Mouse (Mus musculus): ENCODE results near the gene 4933428G20Rik. TPM values are rescaled to one million over a fixed set of nuclear protein-coding genes. Genes with fewer than 3 reads are reported as not detected.

4933428G20Rik gene
- polyA plus RNA-seq, 1 experiment from 2014 or later, result 0.85 TPM

- no peak for ATAC-seq
- Histone ChIP-seq H3K4me1 (ENCODE audit: control insufficient read depth, insufficient read depth, low read depth, low read length) (no peaks in the 10 kb centered on the region), H3K4me2 (ENCODE audit: low read length) (no peak overlapping the region), H3K27me3 (replicated peaks; ENCODE audit: control insufficient read depth, insufficient read depth, low read length) (no peaks in the 10 kb centered on the region), H3K9ac (ENCODE audit: low read depth, low read length) (no peak overlapping the region), H3K36me3 (ENCODE audit: control insufficient read depth, insufficient read depth, low read length) (peaks cover 47% of the 10 kb centered on the region), H3K9me3 (ENCODE audit: control insufficient read depth, low read length) (no peaks in the 10 kb centered on the region), H3K27ac (ENCODE audit: low read depth, low read length) (no peak overlapping the region), H3K4me3 (ENCODE audit: low read length) (no peak overlapping the region)
- WGBS, result 46% methylated on average over 33 of the region's 33 CpGs
Measured at GRCm38 (mm10) chr11:97463166-97463565, 37.0 kb downstream of the 4933428G20Rik start.

- Histone ChIP-seq H3K4me2 (ENCODE audit: low read length) (no peak overlapping the region), H3K9ac (ENCODE audit: low read depth, low read length) (no peak overlapping the region), H3K4me3 (ENCODE audit: low read length) (no peak overlapping the region), H3K27me3 (replicated peaks; ENCODE audit: control insufficient read depth, insufficient read depth, low read length) (no peaks in the 10 kb centered on the region), H3K36me3 (ENCODE audit: control insufficient read depth, insufficient read depth, low read length) (peaks cover 48% of the 10 kb centered on the region), H3K27ac (ENCODE audit: low read depth, low read length) (no peak overlapping the region), H3K9me3 (ENCODE audit: control insufficient read depth, low read length) (no peaks in the 10 kb centered on the region), H3K4me1 (ENCODE audit: control insufficient read depth, insufficient read depth, low read depth, low read length) (no peaks in the 10 kb centered on the region)
- no peak for ATAC-seq
- 83% methylated on average over 6 of the region's 6 CpGs for WGBS
Measured at GRCm38 (mm10) chr11:97462538-97462937, 37.6 kb downstream of the 4933428G20Rik start.

- Histone ChIP-seq H3K4me2 (ENCODE audit: low read length) (no peak overlapping the region), H3K4me1 (ENCODE audit: control insufficient read depth, insufficient read depth, low read depth, low read length) (no peaks in the 10 kb centered on the region), H3K27ac (ENCODE audit: low read depth, low read length) (no peak overlapping the region), H3K9me3 (ENCODE audit: control insufficient read depth, low read length) (no peaks in the 10 kb centered on the region), H3K27me3 (replicated peaks; ENCODE audit: control insufficient read depth, insufficient read depth, low read length) (no peaks in the 10 kb centered on the region), H3K4me3 (ENCODE audit: low read length) (no peak overlapping the region), H3K9ac (ENCODE audit: low read depth, low read length) (no peak overlapping the region), H3K36me3 (ENCODE audit: control insufficient read depth, insufficient read depth, low read length) (peaks cover 52% of the 10 kb centered on the region)
- 89% methylated on average over 3 of the region's 3 CpGs for WGBS
- ATAC-seq, result no peak
Measured at GRCm38 (mm10) chr11:97461307-97461820, 38.8 kb downstream of the 4933428G20Rik start.

- peaks cover 3% of the 10 kb centered on the region for H3K4me1 ChIP-seq (ENCODE audit: control insufficient read depth, insufficient read depth, low read depth, low read length)
- H3K4me2 ChIP-seq (ENCODE audit: low read length), result no peak overlapping the region
- H3K36me3 ChIP-seq (ENCODE audit: control insufficient read depth, insufficient read depth, low read length), result peaks cover 39% of the 10 kb centered on the region
- no peak overlapping the region for H3K9ac ChIP-seq (ENCODE audit: low read depth, low read length)
- ATAC-seq, result no peak
- H3K27ac ChIP-seq (ENCODE audit: low read depth, low read length), result no peak overlapping the region
- no peaks in the 10 kb centered on the region for H3K9me3 ChIP-seq (ENCODE audit: control insufficient read depth, low read length)
- 86% methylated on average over 4 of the region's 4 CpGs for WGBS
- H3K4me3 ChIP-seq (ENCODE audit: low read length), result no peak overlapping the region
- no peaks in the 10 kb centered on the region for H3K27me3 ChIP-seq (replicated peaks; ENCODE audit: control insufficient read depth, insufficient read depth, low read length)
Measured at GRCm38 (mm10) chr11:97457120-97457519, 43.0 kb downstream of the 4933428G20Rik start.

- peaks cover 31% of the 10 kb centered on the region for H3K4me1 ChIP-seq (ENCODE audit: control insufficient read depth, insufficient read depth, low read depth, low read length)
- H3K36me3 ChIP-seq (ENCODE audit: control insufficient read depth, insufficient read depth, low read length), result peaks cover 25% of the 10 kb centered on the region
- H3K4me3 ChIP-seq (ENCODE audit: low read length), result no peak overlapping the region; the same call in 1 of the 2 replicates
- no peak for ATAC-seq
- peak overlapping the region; percentile 79; the same call in 1 of the 2 replicates for H3K9ac ChIP-seq (ENCODE audit: low read depth, low read length)
- H3K9me3 ChIP-seq (ENCODE audit: control insufficient read depth, low read length), result no peaks in the 10 kb centered on the region
- WGBS, result 89% methylated on average over 12 of the region's 15 CpGs
- peak overlapping the region; percentile 94; the same call in 1 of the 2 replicates for H3K4me2 ChIP-seq (ENCODE audit: low read length)
- no peak overlapping the region for H3K27ac ChIP-seq (ENCODE audit: low read depth, low read length)
- H3K27me3 ChIP-seq (replicated peaks; ENCODE audit: control insufficient read depth, insufficient read depth, low read length), result no peaks in the 10 kb centered on the region
Measured at GRCm38 (mm10) chr11:97451625-97452024, 48.5 kb downstream of the 4933428G20Rik start.

- ATAC-seq, result peak; percentile 21
- Histone ChIP-seq H3K4me1 (ENCODE audit: control insufficient read depth, insufficient read depth, low read depth, low read length) (peaks cover 31% of the 10 kb centered on the region), H3K36me3 (ENCODE audit: control insufficient read depth, insufficient read depth, low read length) (peaks cover 14% of the 10 kb centered on the region; the same call in 1 of the 2 replicates)
Measured at GRCm38 (mm10) chr11:97450305-97450922, 49.7 kb downstream of the 4933428G20Rik start.

GRCm38 (mm10) chr11:97449601-97450293, 50.4 kb downstream of the 4933428G20Rik start:
- peak overlapping the region; percentile 70 for H3K4me3 ChIP-seq (ENCODE audit: low read length)
- H3K4me2 ChIP-seq (ENCODE audit: low read length), result peak overlapping the region; percentile 94
- no peaks in the 10 kb centered on the region for H3K9me3 ChIP-seq (ENCODE audit: control insufficient read depth, low read length)
- H3K4me1 ChIP-seq (ENCODE audit: control insufficient read depth, insufficient read depth, low read depth, low read length), result peaks cover 31% of the 10 kb centered on the region
- H3K36me3 ChIP-seq (ENCODE audit: control insufficient read depth, insufficient read depth, low read length), result peaks cover 14% of the 10 kb centered on the region; the same call in 1 of the 2 replicates
- peak overlapping the region; percentile 79 for H3K9ac ChIP-seq (ENCODE audit: low read depth, low read length)
- H3K27ac ChIP-seq (ENCODE audit: low read depth, low read length), result peak overlapping the region; percentile 81
- ATAC-seq, result peak; percentile 91
- no peaks in the 10 kb centered on the region for H3K27me3 ChIP-seq (replicated peaks; ENCODE audit: control insufficient read depth, insufficient read depth, low read length)
- WGBS, result 9% methylated on average over 15 of the region's 15 CpGs

More at GRCm38 (mm10) chr11:97450305-97450922, 49.7 kb downstream of the 4933428G20Rik start:
- H3K9ac ChIP-seq (ENCODE audit: low read depth, low read length), result peak overlapping the region; percentile 79
- peak overlapping the region; percentile 70 for H3K4me3 ChIP-seq (ENCODE audit: low read length)
- H3K4me2 ChIP-seq (ENCODE audit: low read length), result peak overlapping the region; percentile 94
- H3K27me3 ChIP-seq (replicated peaks; ENCODE audit: control insufficient read depth, insufficient read depth, low read length), result no peaks in the 10 kb centered on the region
- peak overlapping the region; percentile 81 for H3K27ac ChIP-seq (ENCODE audit: low read depth, low read length)
- WGBS, result 16% methylated on average over 10 of the region's 10 CpGs
- H3K9me3 ChIP-seq (ENCODE audit: control insufficient read depth, low read length), result no peaks in the 10 kb centered on the region

GRCm38 (mm10) chr11:97448611-97449394, 51.3 kb downstream of the 4933428G20Rik start:
- 87% methylated on average over 11 of the region's 11 CpGs for WGBS

More at GRCm38 (mm10) chr11:97448611-97449394, 51.3 kb downstream of the 4933428G20Rik start:
- Histone ChIP-seq H3K9ac (ENCODE audit: low read depth, low read length) (peak overlapping the region; percentile 5; the same call in 1 of the 2 replicates), H3K27me3 (replicated peaks; ENCODE audit: control insufficient read depth, insufficient read depth, low read length) (no peaks in the 10 kb centered on the region), H3K4me2 (ENCODE audit: low read length) (no peak overlapping the region), H3K9me3 (ENCODE audit: control insufficient read depth, low read length) (no peaks in the 10 kb centered on the region), H3K4me3 (ENCODE audit: low read length) (no peak overlapping the region), H3K27ac (ENCODE audit: low read depth, low read length) (no peak overlapping the region), H3K4me1 (ENCODE audit: control insufficient read depth, insufficient read depth, low read depth, low read length) (peaks cover 31% of the 10 kb centered on the region), H3K36me3 (ENCODE audit: control insufficient read depth, insufficient read depth, low read length) (peaks cover 12% of the 10 kb centered on the region; the same call in 1 of the 2 replicates)
- no peak for ATAC-seq

Measured in hindbrain, embryonic 16.5 days (tissue).